ENCODE assay signal across 7 mouse cellular contexts in genomic region chr9:21290589-21290988, GRCm38 (mm10). TPM values are rescaled to one million over a fixed set of nuclear protein-coding genes. Genes with fewer than 3 reads are reported as not detected.
DNase-seq lines count a peak whose midpoint lies in the region; ATAC-seq and TF ChIP-seq lines count a peak whose summit lies in the region.

No protein-coding gene starts in this region.

- H3K4me3 ChIP-seq in left cerebral cortex, adult 2 months = peak overlapping the region; percentile 86
- H3K4me3 ChIP-seq in embryonic facial prominence, embryonic 11.5 days (ENCODE audit: low read depth, low read length) = peak overlapping the region; percentile 78
- peak overlapping the region; percentile 70 for H3K4me3 ChIP-seq in intestine, postnatal 0 days (ENCODE audit: low read depth, low read length)
- H3K4me3 ChIP-seq in neural tube, embryonic 14.5 days (ENCODE audit: low read depth, low read length) = peak overlapping the region; percentile 74

- DNase-seq in left cerebral cortex, adult 2 months (ENCODE audit: extremely low spot score in 1 of 2, low spot score in 2 of 2) = no peak
- no peak for DNase-seq in left cerebral cortex, adult 9 months (ENCODE audit: low spot score in 2 of 2)
- DNase-seq in NIH3T3 (ENCODE audit: low read depth) = peak; percentile 39
- DNase-seq in embryonic facial prominence, embryonic 11.5 days (ENCODE audit: low spot score) = peak; percentile 49
- no peak for DNase-seq in adrenal gland, adult (ENCODE audit: inconsistent age in 2 of 2, low spot score in 1 of 2)

- no peaks in the 10 kb centered on the region for H3K36me3 ChIP-seq in embryonic facial prominence, embryonic 11.5 days (replicated peaks; ENCODE audit: control insufficient read depth, insufficient read depth, low read depth, low read length)
- peaks cover 6% of the 10 kb centered on the region; the same call in 1 of the 2 replicates for H3K36me3 ChIP-seq in intestine, postnatal 0 days (ENCODE audit: control insufficient read depth, insufficient read depth)
- H3K36me3 ChIP-seq in neural tube, embryonic 14.5 days (ENCODE audit: control insufficient read depth, insufficient read depth, low read length) = no peaks in the 10 kb centered on the region

- peak overlapping the region; percentile 95 for H3K27ac ChIP-seq in left cerebral cortex, adult 2 months
- H3K27ac ChIP-seq in embryonic facial prominence, embryonic 11.5 days (replicated peaks; ENCODE audit: low read depth, low read length) = peak overlapping the region; percentile 23; the same call in 1 of the 2 replicates
- H3K27ac ChIP-seq in intestine, postnatal 0 days (ENCODE audit: low read depth, low read length) = peak overlapping the region; percentile 69
- H3K27ac ChIP-seq in neural tube, embryonic 14.5 days (ENCODE audit: low read depth, low read length) = peak overlapping the region; percentile 74

- H3K4me1 ChIP-seq in embryonic facial prominence, embryonic 11.5 days (ENCODE audit: control insufficient read depth, insufficient read depth, low read length) = peaks cover 4% of the 10 kb centered on the region; the same call in 1 of the 2 replicates
- H3K4me1 ChIP-seq in intestine, postnatal 0 days (replicated peaks; ENCODE audit: control insufficient read depth, insufficient read depth, low read length) = peaks cover 15% of the 10 kb centered on the region; the same call in 1 of the 2 replicates
- peaks cover 26% of the 10 kb centered on the region for H3K4me1 ChIP-seq in neural tube, embryonic 14.5 days (ENCODE audit: control insufficient read depth, insufficient read depth, low read length)

- H3K9ac ChIP-seq in embryonic facial prominence, embryonic 11.5 days (replicated peaks; ENCODE audit: low read length) = peak overlapping the region; percentile 85
- H3K9ac ChIP-seq in intestine, postnatal 0 days (ENCODE audit: low read depth, low read length) = peak overlapping the region; percentile 69
- peak overlapping the region; percentile 75 for H3K9ac ChIP-seq in neural tube, embryonic 14.5 days (replicated peaks; ENCODE audit: low read depth, low read length)

- H3K9me3 ChIP-seq in embryonic facial prominence, embryonic 11.5 days (replicated peaks; ENCODE audit: control insufficient read depth, low read length) = no peaks in the 10 kb centered on the region
- no peaks in the 10 kb centered on the region for H3K9me3 ChIP-seq in intestine, postnatal 0 days (ENCODE audit: control insufficient read depth)
- H3K9me3 ChIP-seq in neural tube, embryonic 14.5 days (ENCODE audit: control insufficient read depth, low read length) = no peaks in the 10 kb centered on the region

- ATAC-seq in embryonic facial prominence, embryonic 11.5 days (replicated peaks; ENCODE audit: insufficient number of reproducible peaks, low FRiP score, low TSS enrichment, low read depth) = no peak
- ATAC-seq in intestine, postnatal 0 days = no peak; the same call in 1 of the 2 replicates
- ATAC-seq in neural tube, embryonic 14.5 days (ENCODE audit: low read depth) = no peak

- TF ChIP-seq CTCF in left cerebral cortex, adult 2 months (IDR thresholded peaks at IDR 0.05) = no peak
- TF ChIP-seq CTCF in intestine, postnatal 0 days (IDR thresholded peaks at IDR 0.05; ENCODE audit: low read depth) = no peak

- WGBS in embryonic facial prominence, embryonic 11.5 days = under 1% methylated on average over 20 of the region's 20 CpGs
- WGBS in intestine, postnatal 0 days = under 1% methylated on average over 20 of the region's 20 CpGs
- WGBS in neural tube, embryonic 14.5 days = under 1% methylated on average over 20 of the region's 20 CpGs

- H3K4me2 ChIP-seq in embryonic facial prominence, embryonic 11.5 days (ENCODE audit: low read depth, low read length) = peak overlapping the region; percentile 68
- peak overlapping the region; percentile 82 for H3K4me2 ChIP-seq in intestine, postnatal 0 days (replicated peaks; ENCODE audit: low read depth)
- peak overlapping the region; percentile 62 for H3K4me2 ChIP-seq in neural tube, embryonic 14.5 days (ENCODE audit: low read depth, low read length)

- intact Hi-C loops in left cerebral cortex, adult 2 months (cut with DNase I) = loop anchor here (5.0 kb wide), 1 partner anchor 77 kb away; the partner anchor contains the start of gene Ilf3

- H3K27me3 ChIP-seq in embryonic facial prominence, embryonic 11.5 days (ENCODE audit: control insufficient read depth, insufficient read depth, low read length) = no peaks in the 10 kb centered on the region
- no peaks in the 10 kb centered on the region for H3K27me3 ChIP-seq in intestine, postnatal 0 days (replicated peaks; ENCODE audit: control insufficient read depth, insufficient read depth, low read length)
- H3K27me3 ChIP-seq in neural tube, embryonic 14.5 days (ENCODE audit: control insufficient read depth, insufficient read depth, low read length) = no peaks in the 10 kb centered on the region

RNA-seq across cellular contexts. Expression of gene Cdkn2d, which starts 0.6 kb away (rescaled TPM):
- total RNA-seq in left cerebral cortex, adult 2 months (2021) = 10 to 100 TPM; 47.9 to 54.6 TPM
- polyA plus RNA-seq in embryonic facial prominence, embryonic 11.5 days (2014; fragmentation: Nextera tagmentation; extraction: Ambion mirVana) = 51.3 and 55.0 TPM in 2 replicates
- polyA plus RNA-seq in intestine, postnatal 0 days (2015; fragmentation: Nextera tagmentation; extraction: Ambion mirVana) = 24.1 and 25.8 TPM in 2 replicates
- polyA plus RNA-seq in neural tube, embryonic 14.5 days (2014; fragmentation: Nextera tagmentation; extraction: Ambion mirVana) = 113 and 125 TPM in 2 replicates

RNA-seq across cellular contexts. Expression of gene Kri1, which starts 2.8 kb away (rescaled TPM):
- 10 to 100 TPM; 43.3 to 46.1 TPM for total RNA-seq in left cerebral cortex, adult 2 months (2021)
- polyA plus RNA-seq in embryonic facial prominence, embryonic 11.5 days (2014; fragmentation: Nextera tagmentation; extraction: Ambion mirVana) = 11.4 and 13.3 TPM in 2 replicates
- 7.0 and 7.2 TPM in 2 replicates for polyA plus RNA-seq in intestine, postnatal 0 days (2015; fragmentation: Nextera tagmentation; extraction: Ambion mirVana)
- polyA plus RNA-seq in neural tube, embryonic 14.5 days (2014; fragmentation: Nextera tagmentation; extraction: Ambion mirVana) = 14.2 and 16.4 TPM in 2 replicates

RNA-seq across cellular contexts. Expression of gene Ap1m2, which starts 21.5 kb away (rescaled TPM):
- total RNA-seq in left cerebral cortex, adult 2 months (2021) = 1 to 10 TPM; 1.2 to 2.4 TPM
- 15.9 and 16.3 TPM in 2 replicates for polyA plus RNA-seq in embryonic facial prominence, embryonic 11.5 days (2014; fragmentation: Nextera tagmentation; extraction: Ambion mirVana)
- 192 and 208 TPM in 2 replicates for polyA plus RNA-seq in intestine, postnatal 0 days (2015; fragmentation: Nextera tagmentation; extraction: Ambion mirVana)
- 1.1 and 2.3 TPM in 2 replicates for polyA plus RNA-seq in neural tube, embryonic 14.5 days (2014; fragmentation: Nextera tagmentation; extraction: Ambion mirVana)

RNA-seq across cellular contexts. Expression of gene Atg4d, which starts 25.5 kb away (rescaled TPM):
- total RNA-seq in left cerebral cortex, adult 2 months (2021) = 10 to 100 TPM; 45.3 to 49.5 TPM
- 28.5 and 31.1 TPM in 2 replicates for polyA plus RNA-seq in embryonic facial prominence, embryonic 11.5 days (2014; fragmentation: Nextera tagmentation; extraction: Ambion mirVana)
- 44.7 and 48.1 TPM in 2 replicates for polyA plus RNA-seq in intestine, postnatal 0 days (2015; fragmentation: Nextera tagmentation; extraction: Ambion mirVana)
- polyA plus RNA-seq in neural tube, embryonic 14.5 days (2014; fragmentation: Nextera tagmentation; extraction: Ambion mirVana) = 50.4 and 50.5 TPM in 2 replicates

RNA-seq across cellular contexts. Expression of gene Slc44a2, which starts 29.9 kb away (rescaled TPM):
- total RNA-seq in left cerebral cortex, adult 2 months (2021) = 10 to 100 TPM; 47.5 to 53.6 TPM
- polyA plus RNA-seq in embryonic facial prominence, embryonic 11.5 days (2014; fragmentation: Nextera tagmentation; extraction: Ambion mirVana) = 86.0 and 89.8 TPM in 2 replicates
- 13.3 and 13.8 TPM in 2 replicates for polyA plus RNA-seq in intestine, postnatal 0 days (2015; fragmentation: Nextera tagmentation; extraction: Ambion mirVana)
- 67.7 and 75.1 TPM in 2 replicates for polyA plus RNA-seq in neural tube, embryonic 14.5 days (2014; fragmentation: Nextera tagmentation; extraction: Ambion mirVana)

Comparison
In these comparisons a context has a peak if more than half of its experiments do, and no peak if none do; other contexts are left out.
1. DNase-seq: peak in NIH3T3 (single experiment) and embryonic facial prominence, embryonic 11.5 days (single experiment); none in left cerebral cortex, adult 2 months (0 of 2), left cerebral cortex, adult 9 months (0 of 2) and adrenal gland, adult (0 of 2).
2. H3K27ac ChIP-seq: peak in every context shown above with its lines; median percentile 95 in left cerebral cortex, adult 2 months; 74 in neural tube, embryonic 14.5 days; 69 in intestine, postnatal 0 days; 23 in embryonic facial prominence, embryonic 11.5 days.
3. RNA of gene Ap1m2, which starts 21.5 kb away (polyA plus RNA-seq): 192 to 208 TPM in intestine, postnatal 0 days; 15.9 to 16.3 TPM in embryonic facial prominence, embryonic 11.5 days and 1.1 to 2.3 TPM in neural tube, embryonic 14.5 days; every median in the first group is over 10 times any median in the second.
4. Peak in every context shown above with its lines, with median percentiles within 50 percentile points of each other: H3K4me3 ChIP-seq, H3K4me2 ChIP-seq and H3K9ac ChIP-seq.